Mouse (Mus musculus) stomach, embryonic 15.5 days (tissue): ENCODE results near the gene Clns1a. TPM values are rescaled to one million over a fixed set of nuclear protein-coding genes. Genes with fewer than 3 reads are reported as not detected.

Source experiments
- ATAC-seq: fragments of 200-750 bp; cut with Nextera tagmentation; 2 replicates; pipeline ENCODE4 v1.8.0; 2017; ENCODE audit warnings: low read depth, moderate number of reproducible peaks, moderate TSS enrichment; ENCODE audit not compliant: insufficient read depth, low FRiP score
- H3K27ac ChIP-seq: fragments of 300-500 bp; sonication (generic); 2 replicates; pipeline ENCODE4 v1.5.1; 2015; ENCODE audit warnings: mild to moderate bottlenecking, inconsistent platforms
- H3K27me3 ChIP-seq: fragments of 300-500 bp; sonication (generic); replicated peaks from 2 replicates; pipeline ENCODE4 v1.6.1; 2015; ENCODE audit warnings: inconsistent platforms
- H3K36me3 ChIP-seq: fragments of 300-500 bp; sonication (generic); 2 replicates; pipeline ENCODE4 v1.6.1; 2015; ENCODE audit warnings: inconsistent platforms
- H3K4me1 ChIP-seq: fragments of 300-500 bp; sonication (generic); 2 replicates; pipeline ENCODE4 v1.6.1; 2015; ENCODE audit warnings: inconsistent platforms
- H3K4me2 ChIP-seq: fragments of 300-500 bp; sonication (generic); 2 replicates; pipeline ENCODE4 v1.6.1; 2015; ENCODE audit warnings: mild to moderate bottlenecking, inconsistent platforms
- H3K4me3 ChIP-seq: fragments of 300-500 bp; sonication (generic); replicated peaks from 2 replicates; pipeline ENCODE4 v1.5.1; 2015; ENCODE audit warnings: inconsistent platforms
- H3K9ac ChIP-seq: fragments of 300-500 bp; sonication (generic); 2 replicates; pipeline ENCODE4 v1.6.1; 2015; ENCODE audit warnings: inconsistent platforms
- H3K9me3 ChIP-seq: fragments of 300-500 bp; sonication (generic); 2 replicates; pipeline ENCODE4 v1.6.1; 2016; ENCODE audit warnings: inconsistent platforms
- WGBS: fragments of 180-500 bp; shearing (Covaris S2); methylation state at CpG from one replicate; pipeline ENCODE4 v1.1.7; 2015; 5-methylcytosine and 5-hydroxymethylcytosine counted together
- polyA plus RNA-seq: library from polyadenylated mRNA; unstranded; fragments of >200 nt; fragmentation: Nextera tagmentation; extraction: Ambion mirVana; gene quantifications from 2 replicates; pipeline ENCODE4 v1.2.1, GENCODE M21; 2015

The Clns1a gene
- polyA plus RNA-seq, 1 experiment from 2014 or later: 152 TPM

DNA sequence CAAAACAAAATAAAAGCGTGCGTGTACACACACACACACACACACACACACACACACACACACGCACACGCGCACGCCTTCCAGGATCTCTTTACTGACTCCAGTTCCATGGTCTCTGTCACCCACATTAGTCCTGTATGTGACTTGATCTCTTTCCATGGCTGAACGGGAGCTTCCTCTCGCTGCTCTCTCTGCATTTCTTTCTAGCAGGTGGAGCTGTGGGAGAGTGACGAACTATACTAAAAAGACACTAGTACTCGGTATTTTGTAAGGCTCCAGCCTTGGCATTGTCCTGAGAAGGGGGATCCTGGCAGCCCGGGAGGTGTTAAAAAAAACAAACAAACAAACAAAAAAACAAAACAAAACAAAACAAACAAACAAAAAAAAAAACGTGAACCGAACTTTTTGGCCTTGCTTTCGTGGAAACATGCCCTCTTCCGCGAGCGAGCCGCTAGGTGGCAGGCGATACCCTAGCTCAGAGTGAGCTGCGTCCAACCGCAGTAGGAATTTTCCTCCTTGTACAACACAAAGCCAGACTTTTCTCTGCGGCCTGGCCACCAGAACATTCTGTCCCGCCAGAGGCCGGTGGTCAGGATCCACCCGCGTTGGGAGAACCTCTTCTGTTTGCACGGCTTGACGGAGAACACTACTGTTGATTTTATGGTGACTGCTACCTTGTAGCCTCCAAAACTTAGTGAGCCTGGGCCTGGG lies 51.5 kb downstream of the Clns1a start:
- no peak overlapping the region for H3K9ac ChIP-seq
- H3K27me3 ChIP-seq: no peaks in the 10 kb centered on the region
- no peaks in the 10 kb centered on the region for H3K36me3 ChIP-seq
- no peak overlapping the region for H3K4me3 ChIP-seq
- 25% methylated on average over 28 of the region's 28 CpGs for WGBS
- ATAC-seq: peak; percentile 65
- H3K4me2 ChIP-seq: peak overlapping the region; percentile 37; the same call in 1 of the 2 replicates
- no peaks in the 10 kb centered on the region for H3K9me3 ChIP-seq
- H3K27ac ChIP-seq: no peak overlapping the region
- H3K4me1 ChIP-seq: peaks cover 3% of the 10 kb centered on the region; the same call in 1 of the 2 replicates

DNA sequence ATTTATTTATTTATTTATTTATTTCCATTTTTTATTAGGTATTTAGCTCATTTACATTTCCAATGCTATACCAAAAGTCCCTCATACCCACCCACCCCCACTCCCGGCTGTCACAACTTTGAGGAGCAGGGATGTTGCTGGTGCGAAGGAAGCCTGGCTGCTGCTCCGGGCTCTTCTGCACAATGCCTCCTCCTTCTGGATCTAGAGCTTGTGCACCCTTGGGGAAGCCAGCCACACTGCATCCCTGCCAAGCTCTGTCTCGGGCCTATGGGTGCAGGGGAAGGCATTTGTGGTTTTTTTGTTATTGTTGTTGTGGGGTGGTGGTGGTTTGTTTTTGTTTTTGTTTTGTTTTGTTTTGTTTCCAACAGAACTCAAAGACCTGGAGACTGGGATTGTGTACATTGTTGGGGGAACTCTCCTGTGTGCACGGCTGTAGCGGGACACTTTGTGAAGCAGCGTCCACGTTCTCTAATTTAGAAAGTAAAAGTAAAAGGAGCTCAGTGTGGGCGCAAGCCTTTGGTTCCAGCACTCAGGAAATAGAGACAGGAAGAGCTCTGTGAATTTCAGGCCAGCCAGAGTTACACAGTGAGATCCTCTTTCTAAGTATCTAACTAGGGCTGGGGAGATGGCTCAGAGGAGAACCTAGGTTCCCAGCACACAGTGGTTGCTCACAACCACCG lies 52.2 kb downstream of the Clns1a start:
- no peaks in the 10 kb centered on the region for H3K27me3 ChIP-seq

DNA sequence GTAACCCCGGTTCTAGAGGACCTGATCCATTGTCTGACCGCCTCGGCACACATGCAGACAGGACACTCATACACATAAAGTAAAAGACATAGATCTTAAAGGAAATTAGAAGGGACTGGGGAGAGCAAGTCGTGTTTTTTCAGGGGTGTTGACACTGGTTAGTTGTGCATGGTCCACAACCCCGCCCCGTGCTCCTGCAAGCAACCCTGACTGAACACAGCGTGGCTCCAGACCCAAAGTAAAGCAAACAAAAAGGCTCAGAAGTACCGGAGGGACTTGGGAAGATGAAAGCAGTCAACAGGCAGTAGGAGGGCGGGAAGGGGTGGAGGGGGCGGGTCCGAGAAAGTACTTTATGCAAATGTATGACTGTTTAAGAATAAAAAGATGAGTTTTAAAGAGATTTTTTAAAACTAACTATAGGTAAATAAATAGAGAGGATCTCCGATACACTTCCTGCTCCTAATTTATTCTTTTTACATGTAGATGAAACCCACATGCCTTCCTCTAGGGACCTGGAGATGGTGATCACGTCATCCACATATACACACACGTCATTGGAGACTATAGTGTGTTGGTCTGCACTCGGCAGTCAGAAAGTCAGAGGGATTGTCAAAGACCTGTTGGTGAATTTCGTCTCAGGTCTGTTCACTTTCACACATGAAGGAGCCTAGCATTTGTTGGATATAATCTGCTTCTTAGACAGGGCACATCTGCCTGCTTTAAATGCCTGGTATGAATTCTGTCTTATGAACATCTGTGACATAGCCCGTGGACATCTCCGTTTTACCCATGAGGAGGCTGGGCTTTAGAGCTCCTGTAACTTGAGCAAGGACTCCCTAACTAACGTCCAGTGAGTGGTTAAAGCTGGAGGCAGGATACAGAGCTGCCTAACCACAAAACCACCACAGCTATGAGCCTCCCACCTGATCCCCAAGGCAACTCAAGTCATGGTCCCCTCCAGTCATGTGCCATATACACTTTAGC lies 53.1 kb downstream of the Clns1a start:
- peak overlapping the region; percentile 21 for H3K4me3 ChIP-seq
- H3K4me2 ChIP-seq: peak overlapping the region; percentile 45
- H3K4me1 ChIP-seq: peaks cover 3% of the 10 kb centered on the region; the same call in 1 of the 2 replicates
- peak overlapping the region; percentile 68 for H3K27ac ChIP-seq
- no peaks in the 10 kb centered on the region for H3K36me3 ChIP-seq
- whole genome bisulfite sequencing: 31% methylated on average over 19 of the region's 19 CpGs
- H3K9ac ChIP-seq: no peak overlapping the region
- no peaks in the 10 kb centered on the region for H3K9me3 ChIP-seq
- ATAC-seq: 0 out of 2 replicates have a peak, but pooled peaks have one; percentile 41
- no peaks in the 10 kb centered on the region for H3K27me3 ChIP-seq

More for the DNA sequence above, 52.2 kb downstream of the Clns1a start:
- Histone ChIP-seq H3K9me3 (no peaks in the 10 kb centered on the region), H3K4me1 (peaks cover 3% of the 10 kb centered on the region; the same call in 1 of the 2 replicates), H3K27ac (peak overlapping the region; percentile 68), H3K4me2 (peak overlapping the region; percentile 45), H3K9ac (no peak overlapping the region), H3K36me3 (no peaks in the 10 kb centered on the region), H3K4me3 (peak overlapping the region; percentile 21)
- no peak; the same call in 1 of the 2 replicates for ATAC-seq
- WGBS: 56% methylated on average over 10 of the region's 10 CpGs

DNA sequence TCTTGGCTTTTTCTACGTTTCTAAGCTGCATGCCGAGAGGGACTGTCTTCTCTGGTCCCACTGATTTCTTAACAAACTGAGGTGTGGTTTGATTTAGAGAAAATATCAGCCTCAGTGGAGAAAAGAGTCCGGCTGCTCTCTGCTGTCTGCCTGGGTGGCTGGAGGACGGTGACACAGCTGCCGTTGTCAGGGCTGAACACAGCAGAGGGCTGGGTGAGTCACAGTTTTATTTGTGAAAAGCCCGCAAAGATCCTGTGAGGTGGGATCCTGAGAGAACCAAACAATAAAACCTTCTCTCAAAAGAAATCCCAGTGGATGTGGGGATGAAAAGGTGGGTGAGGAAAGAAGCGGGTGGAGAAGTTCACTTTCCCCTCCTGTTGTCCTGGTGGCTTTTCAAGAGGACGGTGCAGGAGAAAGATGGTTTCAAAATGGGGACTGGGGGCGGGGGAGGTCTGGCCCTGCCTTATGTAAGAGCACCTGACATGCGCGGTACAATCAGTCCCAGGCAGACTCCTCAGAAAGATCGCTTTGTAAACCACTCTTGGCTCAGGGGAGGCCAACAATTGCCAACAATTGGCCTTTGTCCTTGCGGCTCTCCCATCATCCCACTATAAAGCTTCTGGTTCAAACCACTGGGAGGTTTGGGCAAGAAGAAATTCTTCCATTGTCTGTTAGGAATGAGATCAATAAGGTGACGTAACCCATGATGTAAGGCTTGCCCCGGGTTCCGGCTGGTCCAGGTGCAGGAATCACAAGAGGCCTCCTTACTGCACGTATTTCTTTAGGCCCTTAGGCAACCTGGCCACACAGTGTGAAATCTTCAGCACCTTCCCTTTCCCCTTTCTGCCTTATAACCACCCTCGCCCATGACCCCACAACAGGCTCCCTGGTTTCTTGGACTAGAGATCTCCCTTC lies 60.8 kb downstream of the Clns1a start:
- Histone ChIP-seq H3K36me3 (no peaks in the 10 kb centered on the region), H3K27me3 (no peaks in the 10 kb centered on the region), H3K9ac (no peak overlapping the region), H3K9me3 (no peaks in the 10 kb centered on the region), H3K4me3 (no peak overlapping the region), H3K27ac (no peak overlapping the region), H3K4me1 (no peaks in the 10 kb centered on the region), H3K4me2 (peak overlapping the region; percentile 30; the same call in 1 of the 2 replicates)
- peak; percentile 58; the same call in 1 of the 2 replicates for ATAC-seq
- 58% methylated on average over 18 of the region's 18 CpGs for WGBS

DNA sequence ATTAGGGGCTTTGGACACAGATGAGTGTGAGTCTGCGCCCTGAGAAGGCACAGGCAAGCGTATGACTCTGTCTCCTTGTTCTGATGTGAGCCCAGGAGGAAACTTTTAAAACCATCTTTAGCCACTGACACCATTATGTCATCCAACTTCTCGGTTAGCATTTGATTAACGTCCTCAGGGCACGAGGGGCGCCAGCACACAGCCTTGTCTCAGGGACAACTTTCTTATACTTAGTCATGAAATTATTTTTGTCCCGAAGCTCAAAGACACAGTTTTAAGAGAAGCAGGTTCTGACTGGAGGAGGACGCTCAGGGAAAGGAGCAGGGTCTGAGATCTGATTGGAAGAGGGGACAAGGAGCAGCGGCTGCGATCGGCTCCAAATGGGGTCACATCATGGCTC lies 68.2 kb downstream of the Clns1a start:
- no peak overlapping the region for H3K4me2 ChIP-seq
- 74% methylated on average over 11 of the region's 11 CpGs for WGBS
- no peak overlapping the region for H3K9ac ChIP-seq
- H3K27me3 ChIP-seq: no peaks in the 10 kb centered on the region
- no peaks in the 10 kb centered on the region for H3K9me3 ChIP-seq
- no peaks in the 10 kb centered on the region for H3K36me3 ChIP-seq
- ATAC-seq: no peak
- H3K27ac ChIP-seq: no peak overlapping the region
- no peak overlapping the region for H3K4me3 ChIP-seq
- no peaks in the 10 kb centered on the region for H3K4me1 ChIP-seq

DNA sequence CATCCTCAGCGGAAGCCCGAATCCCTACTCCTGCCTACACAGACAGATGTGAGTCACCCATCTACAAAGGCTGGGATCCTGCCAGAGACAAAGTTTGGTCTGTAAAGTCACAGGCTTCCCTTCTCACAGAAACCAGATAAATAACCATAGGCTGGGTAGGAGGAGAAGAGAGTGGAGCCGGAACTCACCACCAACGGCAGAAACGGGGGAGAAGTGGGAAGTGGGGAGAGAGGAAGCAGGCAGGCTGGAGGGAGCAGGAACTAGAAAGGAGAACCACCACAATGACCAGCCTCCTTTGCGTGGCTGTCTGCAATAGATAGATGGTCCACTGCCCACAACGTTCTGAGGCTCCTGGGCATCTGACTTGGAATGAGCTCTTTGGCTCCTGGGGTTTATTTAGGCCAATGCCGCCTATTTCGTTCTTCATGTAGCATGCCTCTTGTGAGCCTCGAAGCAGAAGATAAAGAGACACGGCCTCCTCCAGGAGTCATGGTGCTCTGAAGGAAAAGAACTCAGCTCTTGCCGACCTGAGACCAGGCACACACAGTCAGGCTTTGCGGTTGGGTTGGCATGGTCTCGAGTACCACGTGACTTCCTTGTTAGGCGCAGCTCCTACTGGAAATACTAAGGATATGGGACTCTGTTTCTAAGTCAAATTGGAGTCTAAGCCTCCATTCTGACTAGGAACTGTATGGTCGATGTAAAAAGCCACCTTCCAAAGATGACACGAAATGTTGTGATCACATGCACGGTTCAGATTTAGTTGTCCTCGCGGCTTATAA lies 68.9 kb downstream of the Clns1a start:
- Histone ChIP-seq H3K9ac (no peak overlapping the region), H3K27ac (no peak overlapping the region), H3K4me3 (no peak overlapping the region), H3K4me2 (no peak overlapping the region), H3K4me1 (no peaks in the 10 kb centered on the region), H3K9me3 (no peaks in the 10 kb centered on the region), H3K36me3 (no peaks in the 10 kb centered on the region), H3K27me3 (no peaks in the 10 kb centered on the region)
- 88% methylated on average over 21 of the region's 21 CpGs for WGBS
- no peak for ATAC-seq

DNA sequence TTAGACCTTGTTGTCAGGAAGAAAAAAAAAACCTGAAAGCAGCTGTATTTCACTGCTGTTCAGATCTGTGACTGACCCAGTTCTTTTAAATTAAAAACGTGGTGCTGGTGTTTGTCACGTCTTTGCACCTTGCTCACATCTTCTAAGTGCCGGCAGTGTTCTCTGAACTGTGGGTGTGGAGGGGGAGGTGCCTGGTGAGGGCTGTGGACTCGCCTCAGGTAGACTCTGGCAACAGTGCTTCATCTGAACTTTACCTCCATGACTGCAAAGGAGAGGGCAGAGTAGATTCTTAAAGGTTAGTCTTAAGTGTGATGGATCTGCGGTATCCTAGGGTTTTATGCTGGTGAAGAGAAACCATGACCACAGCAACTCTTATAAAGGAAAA lies 69.5 kb downstream of the Clns1a start:
- no peak overlapping the region for H3K27ac ChIP-seq
- H3K4me2 ChIP-seq: no peak overlapping the region
- H3K4me1 ChIP-seq: no peaks in the 10 kb centered on the region
- 78% methylated on average over 5 of the region's 5 CpGs for WGBS
- no peak overlapping the region for H3K9ac ChIP-seq
- H3K27me3 ChIP-seq: no peaks in the 10 kb centered on the region
- H3K4me3 ChIP-seq: no peak overlapping the region
- ATAC-seq: no peak
- no peaks in the 10 kb centered on the region for H3K36me3 ChIP-seq
- no peaks in the 10 kb centered on the region for H3K9me3 ChIP-seq

DNA sequence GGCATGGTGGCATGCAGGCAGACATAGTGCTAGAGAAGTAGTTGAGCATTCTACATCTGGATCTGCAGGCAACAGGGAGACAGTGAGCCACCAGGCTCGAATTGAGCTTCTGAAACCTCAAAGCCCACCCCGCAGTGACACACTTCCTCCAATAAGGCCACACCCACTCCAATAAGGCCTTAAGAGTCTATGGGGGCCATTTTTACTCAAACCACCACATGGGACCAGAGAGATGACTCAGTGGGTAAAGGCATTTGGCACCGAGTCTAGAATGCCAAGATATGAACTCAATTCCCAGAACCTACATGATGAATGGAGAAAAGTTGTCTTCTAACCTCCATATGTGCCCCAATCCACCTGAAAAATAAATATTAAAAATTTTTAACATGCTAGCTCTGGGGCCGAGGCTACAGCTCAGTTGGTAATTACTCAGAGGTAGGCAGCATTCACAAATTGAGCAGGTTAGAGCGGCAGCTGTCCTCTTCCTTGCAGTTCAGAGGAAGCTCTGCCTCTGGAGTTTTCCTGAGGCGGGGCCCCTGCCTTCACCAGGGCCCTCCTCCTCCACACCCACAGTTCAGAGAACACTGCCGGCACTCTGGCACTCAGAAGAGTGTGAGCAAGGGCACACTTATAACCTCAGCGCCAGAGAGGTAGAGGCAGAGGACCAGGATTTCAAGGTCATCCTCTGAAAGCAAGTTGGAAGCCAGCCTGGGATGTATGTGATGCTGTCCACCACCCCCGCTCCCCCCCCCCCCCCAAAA lies 70.2 kb downstream of the Clns1a start:
- H3K36me3 ChIP-seq: no peaks in the 10 kb centered on the region
- H3K4me1 ChIP-seq: no peaks in the 10 kb centered on the region
- ATAC-seq: 0 out of 2 replicates have a peak, but pooled peaks have one; percentile 46
- H3K4me2 ChIP-seq: no peak overlapping the region
- H3K27ac ChIP-seq: no peak overlapping the region
- no peaks in the 10 kb centered on the region for H3K9me3 ChIP-seq
- no peak overlapping the region for H3K9ac ChIP-seq
- no peaks in the 10 kb centered on the region for H3K27me3 ChIP-seq
- WGBS: 65% methylated on average over 9 of the region's 9 CpGs
- H3K4me3 ChIP-seq: no peak overlapping the region

DNA sequence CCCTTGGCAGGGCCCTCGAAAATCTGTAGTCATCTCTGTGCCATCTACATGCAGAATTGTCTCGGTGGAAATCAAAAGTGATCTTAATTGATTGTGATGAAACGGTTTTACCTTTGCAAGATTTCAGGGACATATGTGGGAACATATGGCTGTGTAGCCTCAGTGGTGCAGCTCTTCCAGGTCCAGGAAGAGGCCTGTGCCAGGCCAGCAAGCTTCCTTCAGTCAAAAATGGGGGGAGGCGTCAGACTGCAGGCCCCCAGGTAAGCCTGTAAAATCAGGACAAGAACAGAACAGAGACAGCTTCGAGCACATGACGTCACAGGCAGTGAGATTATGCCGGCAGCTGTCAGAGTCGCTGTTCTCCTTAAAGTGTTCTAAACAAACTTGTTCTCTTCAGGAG lies 71.4 kb downstream of the Clns1a start:
- Histone ChIP-seq H3K9me3 (no peaks in the 10 kb centered on the region), H3K4me3 (no peak overlapping the region), H3K36me3 (no peaks in the 10 kb centered on the region), H3K4me1 (no peaks in the 10 kb centered on the region), H3K27me3 (no peaks in the 10 kb centered on the region), H3K9ac (no peak overlapping the region), H3K27ac (no peak overlapping the region), H3K4me2 (no peak overlapping the region)
- ATAC-seq: no peak
- WGBS: 68% methylated on average over 8 of the region's 8 CpGs

DNA sequence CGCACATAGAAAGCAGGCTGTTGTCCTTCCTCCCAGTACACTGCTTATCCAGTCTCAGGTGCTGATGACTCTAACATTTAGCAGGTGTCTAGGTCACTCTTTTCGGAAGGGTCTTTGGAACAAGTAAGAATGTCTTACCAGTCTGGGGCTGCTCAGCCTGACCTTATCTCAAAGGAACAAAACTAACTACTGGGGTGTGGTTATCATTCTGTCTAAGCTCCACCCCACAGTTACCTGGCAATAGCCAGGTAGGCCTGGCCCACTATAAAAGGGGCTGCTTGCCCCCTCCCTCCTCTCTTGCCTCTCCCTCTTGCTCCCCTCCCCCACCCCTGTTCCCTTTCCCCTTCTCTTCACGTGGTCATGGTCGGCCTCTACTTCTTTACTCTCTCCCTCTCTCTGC lies 72.6 kb downstream of the Clns1a start:
- H3K27me3 ChIP-seq: no peaks in the 10 kb centered on the region
- no peaks in the 10 kb centered on the region for H3K36me3 ChIP-seq
- WGBS: 67% methylated on average over 4 of the region's 4 CpGs
- H3K9ac ChIP-seq: no peak overlapping the region
- no peak overlapping the region for H3K27ac ChIP-seq
- H3K9me3 ChIP-seq: no peaks in the 10 kb centered on the region
- H3K4me2 ChIP-seq: no peak overlapping the region
- ATAC-seq: peak; percentile 42; the same call in 1 of the 2 replicates
- no peak overlapping the region for H3K4me3 ChIP-seq
- no peaks in the 10 kb centered on the region for H3K4me1 ChIP-seq
